Mouse (Mus musculus) spleen, postnatal 36 days (tissue): Measurements from ENCODE around the gene 1700001L19Rik.

ENCODE experiments used
- DNase-seq, 2 experiments: peaks; one replicate each; pipeline ENCODE4 v3.0.0; 2022; ENCODE audit warnings: low spot score in 2 of 2, mixed read lengths in 1 of 2

Gene 1700001L19Rik

DNA sequence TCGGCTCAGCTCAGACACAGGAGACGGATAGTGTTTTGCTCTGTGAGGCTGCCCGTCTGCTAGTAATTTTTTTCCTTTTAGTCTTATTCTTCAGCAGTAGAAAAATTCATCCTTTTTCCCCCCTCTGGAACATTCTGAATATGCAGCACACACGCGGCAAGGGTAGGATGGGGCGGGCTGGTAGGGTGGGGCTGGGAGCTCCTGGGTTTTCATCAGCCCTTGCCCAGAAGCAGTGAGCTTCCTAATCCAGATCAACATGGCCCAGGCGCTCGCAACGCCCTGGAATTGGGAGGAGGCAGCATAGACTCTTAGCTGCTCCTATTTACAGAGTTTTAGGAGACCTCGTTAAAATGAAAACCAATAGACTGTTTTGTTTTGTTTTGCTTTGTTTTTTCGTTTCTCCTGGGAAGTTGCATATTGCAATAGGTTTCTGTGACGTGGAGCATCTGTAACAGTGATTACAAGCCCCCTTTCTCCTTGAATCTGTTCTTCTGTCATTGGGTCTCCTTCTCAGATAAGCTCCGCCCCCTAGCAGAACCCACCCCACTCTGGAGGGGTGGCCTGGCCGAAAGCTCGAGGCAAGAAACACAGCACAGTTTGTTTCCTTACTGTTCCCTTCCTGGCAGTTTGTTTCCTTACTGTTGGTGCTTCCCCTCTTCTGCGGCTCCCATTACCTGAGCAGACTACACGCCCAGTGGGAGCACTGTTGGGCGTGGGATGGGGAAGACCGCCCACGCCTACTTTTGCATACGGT lies 10.6 kb downstream of the 1700001L19Rik start:
- no peak for DNase-seq

DNA sequence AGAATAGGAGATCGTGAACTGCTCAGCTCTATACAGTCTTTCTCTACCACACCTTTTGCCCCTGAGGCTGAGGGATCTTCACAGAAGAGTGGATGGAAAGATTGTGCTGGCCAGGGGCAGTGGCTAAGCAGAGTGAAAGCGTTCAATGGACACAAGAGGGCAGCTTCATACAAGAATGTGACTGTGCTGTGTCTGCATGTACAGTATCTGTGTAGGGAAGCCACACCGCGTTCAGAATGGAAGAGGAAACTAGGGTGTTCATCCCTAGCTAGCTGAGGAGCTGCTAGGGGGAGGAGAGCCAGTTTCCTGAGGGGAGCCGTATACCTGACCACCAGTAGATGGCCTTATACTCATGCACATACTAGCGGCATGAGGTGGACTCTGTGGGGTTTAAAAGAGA lies 25.6 kb downstream of the 1700001L19Rik start:
- DNase-seq, result no peak

DNA sequence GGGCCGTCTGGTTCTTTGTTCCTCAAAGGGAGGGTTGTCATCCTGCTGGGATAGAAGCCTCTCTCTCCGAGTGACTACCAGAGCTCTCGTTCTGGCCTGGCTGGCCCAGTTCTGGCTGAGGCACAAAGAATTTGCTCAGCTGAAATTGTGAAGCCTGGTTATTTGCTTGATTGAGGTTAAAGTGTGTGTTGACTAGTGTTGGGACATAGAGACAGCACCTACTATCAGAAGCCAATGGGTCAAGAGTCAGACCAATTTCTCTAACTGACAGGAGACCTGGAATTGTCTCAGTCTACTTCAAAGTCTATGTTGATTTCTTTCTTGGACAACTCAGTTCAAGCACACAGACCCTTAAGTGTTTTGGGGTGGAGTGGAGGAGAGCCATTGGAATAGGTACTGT lies 29.8 kb downstream of the 1700001L19Rik start:
- no peak for DNase-seq

DNA sequence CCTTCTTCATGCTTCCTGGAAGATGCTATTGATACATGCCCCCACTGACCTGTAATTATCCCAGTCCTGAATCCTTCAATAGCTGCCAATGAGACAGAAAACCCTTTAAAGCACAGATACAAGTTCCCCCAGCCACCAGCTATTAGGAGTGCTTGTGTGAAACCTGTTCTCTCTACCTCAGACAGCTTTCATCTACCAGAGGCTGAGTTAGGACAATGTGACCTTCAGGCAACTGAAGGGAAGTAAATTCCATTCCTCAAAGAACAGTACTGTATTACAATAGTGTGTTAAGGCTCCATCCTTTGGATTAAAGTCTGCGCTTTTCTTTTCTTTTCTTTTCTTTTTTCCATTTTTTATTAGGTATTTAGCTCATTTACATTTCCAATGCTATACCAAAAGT lies 45.6 kb downstream of the 1700001L19Rik start:
- DNase-seq, result no peak
